Mouse (Mus musculus) embryonic fibroblast, embryonic 13.5 days (primary cell): ENCODE results near the gene Tead1.

ENCODE experiments used
- CTCF ChIP-seq: IDR thresholded peaks from 2 replicates; pipeline ENCODE4 v1.5.1; 2011; ENCODE audit warnings: mild to moderate bottlenecking, control low read depth, low read length, moderate library complexity, borderline replicate concordance; ENCODE audit not compliant: insufficient read depth
- POLR2A ChIP-seq: IDR thresholded peaks from 2 replicates; pipeline ENCODE4 v1.6.1; 2011; ENCODE audit warnings: low read depth, mild to moderate bottlenecking, control low read depth, low read length, moderate library complexity

DNA sequence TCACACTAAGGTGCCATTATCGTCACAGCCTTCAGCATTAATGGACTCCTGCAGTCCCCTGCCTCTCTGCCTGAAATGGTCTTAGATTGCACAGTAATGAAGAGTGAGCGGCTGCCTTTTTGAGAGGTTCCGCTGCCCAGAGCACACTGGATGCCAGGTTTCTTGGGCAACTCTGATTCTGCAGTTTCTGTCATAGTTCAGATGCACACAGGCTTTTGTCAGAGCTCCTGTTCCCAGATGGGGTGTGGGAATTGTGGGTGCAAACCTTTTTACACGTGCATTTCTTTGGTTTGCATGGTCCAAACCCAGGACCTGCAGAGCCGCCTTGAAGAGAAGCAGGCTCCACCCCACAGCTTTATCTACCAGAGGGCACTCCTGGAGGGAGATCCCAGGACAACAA lies 19.3 kb upstream of the Tead1 start:
- TF ChIP-seq POLR2A, result no peak
- no peak for TF ChIP-seq CTCF
